Mouse (Mus musculus) erythroblast, embryonic 14.5 days (primary cell): ENCODE data around the gene Cwh43.

ENCODE experiments used
- GATA1 ChIP-seq: IDR thresholded peaks from 2 replicates; pipeline ENCODE4 v1.6.1; 2012; ENCODE audit warnings: low read length, inconsistent platforms, mixed read lengths
- TAL1 ChIP-seq: IDR thresholded peaks from 3 replicates; pipeline ENCODE4 v1.6.1; 2012; ENCODE audit warnings: low read length, inconsistent platforms, mixed read lengths

GRCm38 (mm10) chr5:73380829-73381228 lies 25.0 kb upstream of the Cwh43 start:
- TF ChIP-seq GATA1, result no peak
- TF ChIP-seq TAL1, result no peak
